Mouse (Mus musculus): ENCODE measurements around the gene Rnase12. TPM values are rescaled to one million over a fixed set of nuclear protein-coding genes. Genes with fewer than 3 reads are reported as not detected.
"Not testable (repeated sequence)": the region's sequence is repeated elsewhere in the genome, so short reads cannot be mapped to it uniquely, and the experiment has no call there.

The Rnase12 gene
- 0.27 and 0.55 TPM in 2 replicates for polyA plus RNA-seq (2015; fragmentation: Nextera tagmentation; extraction: Ambion mirVana)

DNA sequence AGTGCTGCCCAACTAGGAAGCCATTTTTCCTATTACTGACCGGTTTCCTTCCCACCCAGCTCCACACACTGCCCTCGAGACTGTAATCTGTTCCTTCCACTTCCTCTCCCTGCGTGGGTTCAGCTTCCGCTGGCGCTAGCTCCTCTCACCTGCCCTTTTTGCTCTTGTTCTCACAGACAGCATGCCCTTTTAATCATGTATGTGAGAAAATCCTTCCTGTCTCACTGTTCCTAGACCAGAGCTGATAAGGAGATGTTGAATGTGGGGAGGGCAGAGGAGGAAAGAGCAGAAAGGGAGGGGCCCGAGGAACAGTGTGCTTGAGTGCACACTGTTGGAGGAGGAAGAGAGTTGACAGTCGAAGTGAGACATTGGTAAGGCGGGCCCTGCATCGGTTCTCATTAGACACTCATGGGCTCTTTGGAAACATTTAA is at the start of gene Rnase12:
TSS of gene Rnase12 (minus strand) at position 261 of the 431 bp plus-strand sequence.
- H3K4me1 ChIP-seq (ENCODE audit: insufficient read depth, low read depth, low read length), result no peaks in the 10 kb centered on the region
- 30% methylated on average over 9 of the region's 9 CpGs for WGBS
- no peak within 1 kb of the TSS; the same call in 1 of the 2 replicates for H3K4me2 ChIP-seq (replicated peaks; ENCODE audit: low read depth, low read length)
- ATAC-seq (no peak), DNase-seq (ENCODE audit: low spot score) (no peak)
- H3K27me3 ChIP-seq (replicated peaks; ENCODE audit: insufficient read depth, low read length), result no peaks in the 10 kb centered on the region
- H3K4me3 ChIP-seq (ENCODE audit: low read depth, low read length), result no peak within 1 kb of the TSS
- no peak for TF ChIP-seq EP300 (IDR thresholded peaks at IDR 0.05)
- no peak for TF ChIP-seq CTCF (IDR thresholded peaks at IDR 0.05)
- H3K27ac ChIP-seq (ENCODE audit: low read length), result no peak within 1 kb of the TSS
- no peaks in the 10 kb centered on the region for H3K36me3 ChIP-seq (ENCODE audit: insufficient read depth, low read length)
- no peak within 1 kb of the TSS for H3K9ac ChIP-seq (replicated peaks; ENCODE audit: low read depth)
- H3K9me3 ChIP-seq (ENCODE audit: low read length), result no peaks in the 10 kb centered on the region

DNA sequence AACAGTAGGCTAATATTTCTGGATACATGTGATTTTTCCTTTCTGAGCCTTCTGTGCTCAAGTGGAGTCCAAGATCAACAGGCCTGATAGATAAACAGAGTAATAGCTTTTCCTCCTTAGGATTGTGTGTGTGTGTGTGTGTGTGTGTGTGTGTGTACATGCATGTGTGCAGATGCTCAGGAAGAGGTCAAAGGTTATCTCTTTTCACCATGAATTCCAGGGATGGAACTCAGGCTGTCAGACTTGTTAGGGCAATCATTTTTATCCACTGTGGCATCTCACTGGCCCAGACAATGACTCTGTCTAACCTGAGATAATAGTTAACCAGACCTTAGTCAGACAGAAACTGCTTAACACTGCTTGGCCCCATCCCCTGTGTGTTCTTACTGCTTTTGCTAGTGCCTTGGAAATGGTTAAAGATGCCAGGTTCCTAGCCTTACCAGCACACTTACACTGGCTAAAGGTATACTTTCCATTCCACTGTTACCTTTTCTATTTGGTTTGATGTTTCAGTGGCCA is 49.0 kb upstream of the Rnase12 start:
- no peaks in the 10 kb centered on the region for H3K4me1 ChIP-seq (ENCODE audit: insufficient read depth, low read depth, low read length)
- ATAC-seq, result no peak
- DNase-seq (ENCODE audit: low spot score), result no peak
- TF ChIP-seq EP300 (IDR thresholded peaks at IDR 0.05), result no peak
- TF ChIP-seq CTCF (IDR thresholded peaks at IDR 0.05), result no peak
- no peak overlapping the region for H3K4me3 ChIP-seq (ENCODE audit: low read depth, low read length)
- H3K27me3 ChIP-seq (replicated peaks; ENCODE audit: insufficient read depth, low read length), result no peaks in the 10 kb centered on the region
- H3K9ac ChIP-seq (replicated peaks; ENCODE audit: low read depth), result no peak overlapping the region
- no peak overlapping the region for H3K4me2 ChIP-seq (replicated peaks; ENCODE audit: low read depth, low read length)
- H3K27ac ChIP-seq (ENCODE audit: low read length), result no peak overlapping the region
- H3K36me3 ChIP-seq (ENCODE audit: insufficient read depth, low read length), result no peaks in the 10 kb centered on the region
- H3K9me3 ChIP-seq (ENCODE audit: low read length), result no peaks in the 10 kb centered on the region

DNA sequence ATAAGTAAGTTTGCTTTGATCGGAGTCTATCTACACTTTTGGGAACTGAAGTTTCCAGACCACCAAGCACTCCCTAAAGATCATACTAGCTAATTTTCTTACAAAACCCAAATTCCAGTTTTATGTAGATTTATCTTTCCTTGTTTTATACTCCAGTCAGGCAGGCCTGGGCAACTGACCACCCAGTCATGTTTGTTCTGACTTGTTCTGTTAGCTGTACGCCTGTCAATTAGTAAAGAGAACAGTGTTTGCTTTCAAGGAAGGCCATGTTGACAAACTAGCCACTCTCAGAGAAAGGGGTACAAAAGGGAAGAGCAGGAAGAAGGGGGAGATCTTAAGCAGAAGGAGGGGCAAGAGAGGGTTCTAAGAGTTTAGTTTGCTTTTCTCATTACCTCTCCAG is 46.9 kb upstream of the Rnase12 start:
- TF ChIP-seq CTCF (IDR thresholded peaks at IDR 0.05) (no peak), EP300 (IDR thresholded peaks at IDR 0.05) (no peak)
- Histone ChIP-seq H3K27me3 (replicated peaks; ENCODE audit: insufficient read depth, low read length) (no peaks in the 10 kb centered on the region), H3K9ac (replicated peaks; ENCODE audit: low read depth) (no peak overlapping the region), H3K4me3 (ENCODE audit: low read depth, low read length) (no peak overlapping the region), H3K36me3 (ENCODE audit: insufficient read depth, low read length) (no peaks in the 10 kb centered on the region), H3K27ac (ENCODE audit: low read length) (no peak overlapping the region), H3K4me1 (ENCODE audit: insufficient read depth, low read depth, low read length) (no peaks in the 10 kb centered on the region), H3K4me2 (replicated peaks; ENCODE audit: low read depth, low read length) (no peak overlapping the region), H3K9me3 (ENCODE audit: low read length) (no peaks in the 10 kb centered on the region)
- 64% methylated on average over 2 of the region's 2 CpGs for WGBS
- ATAC-seq (no peak), DNase-seq (ENCODE audit: low spot score) (no peak)

DNA sequence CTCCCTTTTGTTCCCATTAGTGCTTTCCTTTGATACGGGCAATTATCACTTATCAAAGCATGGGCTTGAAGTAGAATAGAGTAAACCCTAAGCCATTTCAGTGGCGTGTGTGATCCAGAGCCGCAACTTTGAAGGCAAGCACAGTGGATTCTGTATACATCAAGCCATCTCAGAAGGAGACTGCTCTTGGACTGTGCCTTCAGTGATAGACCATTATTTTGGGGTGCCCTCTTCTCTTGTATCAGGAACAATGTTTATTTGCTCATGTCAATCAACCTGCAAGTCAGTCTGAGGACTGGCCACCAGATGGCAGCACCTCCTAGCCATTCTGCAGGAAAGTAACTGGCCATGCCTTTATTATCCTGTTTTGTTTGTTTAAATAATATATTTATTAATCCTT is 45.8 kb upstream of the Rnase12 start:
- Histone ChIP-seq H3K4me3 (ENCODE audit: low read depth, low read length) (no peak overlapping the region), H3K9me3 (ENCODE audit: low read length) (no peaks in the 10 kb centered on the region), H3K4me1 (ENCODE audit: insufficient read depth, low read depth, low read length) (no peaks in the 10 kb centered on the region), H3K27me3 (replicated peaks; ENCODE audit: insufficient read depth, low read length) (no peaks in the 10 kb centered on the region), H3K36me3 (ENCODE audit: insufficient read depth, low read length) (no peaks in the 10 kb centered on the region), H3K27ac (ENCODE audit: low read length) (no peak overlapping the region), H3K9ac (replicated peaks; ENCODE audit: low read depth) (no peak overlapping the region), H3K4me2 (replicated peaks; ENCODE audit: low read depth, low read length) (no peak overlapping the region)
- whole genome bisulfite sequencing, result 48% methylated on average over 3 of the region's 3 CpGs
- ATAC-seq (no peak), DNase-seq (ENCODE audit: low spot score) (peak; percentile 59)
- TF ChIP-seq CTCF (IDR thresholded peaks at IDR 0.05), result peak; percentile 83
- no peak for TF ChIP-seq EP300 (IDR thresholded peaks at IDR 0.05)

DNA sequence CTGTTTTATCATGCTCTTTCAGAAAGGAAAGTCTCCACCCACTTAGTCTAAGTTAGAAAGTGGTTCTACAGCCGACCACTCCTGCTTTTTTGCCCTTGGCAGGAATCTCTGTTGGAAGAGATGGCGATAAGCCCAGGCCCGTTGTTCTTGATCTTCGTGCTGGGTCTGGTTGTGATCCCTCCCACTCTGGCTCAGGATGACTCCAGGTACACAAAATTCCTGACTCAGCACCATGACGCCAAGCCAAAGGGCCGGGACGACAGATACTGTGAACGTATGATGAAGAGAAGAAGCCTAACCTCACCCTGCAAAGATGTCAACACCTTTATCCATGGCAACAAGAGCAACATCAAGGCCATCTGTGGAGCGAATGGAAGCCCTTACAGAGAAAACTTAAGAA is 43.8 kb upstream of the Rnase12 start:
- WGBS, result 62% methylated on average over 9 of the region's 9 CpGs
- no peaks in the 10 kb centered on the region for H3K27me3 ChIP-seq (replicated peaks; ENCODE audit: insufficient read depth, low read length)
- no peaks in the 10 kb centered on the region for H3K36me3 ChIP-seq (ENCODE audit: insufficient read depth, low read length)
- no peaks in the 10 kb centered on the region for H3K9me3 ChIP-seq (ENCODE audit: low read length)
- ATAC-seq (no peak), DNase-seq (ENCODE audit: low spot score) (no peak)
- H3K4me2 ChIP-seq (replicated peaks; ENCODE audit: low read depth, low read length), result no peak overlapping the region
- no peak overlapping the region for H3K9ac ChIP-seq (replicated peaks; ENCODE audit: low read depth)
- no peak for TF ChIP-seq EP300 (IDR thresholded peaks at IDR 0.05)
- TF ChIP-seq CTCF (IDR thresholded peaks at IDR 0.05), result no peak
- H3K4me1 ChIP-seq (ENCODE audit: insufficient read depth, low read depth, low read length), result no peaks in the 10 kb centered on the region
- H3K4me3 ChIP-seq (ENCODE audit: low read depth, low read length), result no peak overlapping the region
- no peak overlapping the region for H3K27ac ChIP-seq (ENCODE audit: low read length)

DNA sequence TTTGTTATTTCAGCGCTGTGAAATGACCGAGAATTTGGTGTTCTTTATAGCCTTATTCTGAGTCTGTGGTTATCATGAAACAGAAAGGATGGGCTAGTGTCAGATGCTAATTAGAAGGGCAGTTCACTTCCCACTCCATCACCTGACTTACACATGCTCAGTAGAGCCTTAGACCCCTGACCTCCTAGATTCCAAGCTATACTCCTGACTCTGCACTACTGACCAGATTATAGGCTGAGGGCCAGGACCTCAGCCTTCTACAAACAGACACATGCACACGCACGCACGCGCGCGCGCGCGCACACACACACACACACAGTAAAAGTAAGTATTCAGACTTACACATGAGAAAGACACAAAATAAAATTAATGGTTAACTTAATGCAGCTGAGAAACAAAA is 41.5 kb upstream of the Rnase12 start:
- DNase-seq (ENCODE audit: low spot score) (no peak), ATAC-seq (no peak)
- no peaks in the 10 kb centered on the region for H3K4me1 ChIP-seq (ENCODE audit: insufficient read depth, low read depth, low read length)
- TF ChIP-seq CTCF (IDR thresholded peaks at IDR 0.05) (no peak), EP300 (IDR thresholded peaks at IDR 0.05) (no peak)
- H3K9ac ChIP-seq (replicated peaks; ENCODE audit: low read depth), result no peak overlapping the region
- WGBS, result 92% methylated on average over 11 of the region's 11 CpGs
- H3K4me2 ChIP-seq (replicated peaks; ENCODE audit: low read depth, low read length), result no peak overlapping the region
- no peak overlapping the region for H3K4me3 ChIP-seq (ENCODE audit: low read depth, low read length)
- H3K27me3 ChIP-seq (replicated peaks; ENCODE audit: insufficient read depth, low read length), result no peaks in the 10 kb centered on the region
- H3K36me3 ChIP-seq (ENCODE audit: insufficient read depth, low read length), result no peaks in the 10 kb centered on the region
- no peaks in the 10 kb centered on the region for H3K9me3 ChIP-seq (ENCODE audit: low read length)
- no peak overlapping the region for H3K27ac ChIP-seq (ENCODE audit: low read length)

DNA sequence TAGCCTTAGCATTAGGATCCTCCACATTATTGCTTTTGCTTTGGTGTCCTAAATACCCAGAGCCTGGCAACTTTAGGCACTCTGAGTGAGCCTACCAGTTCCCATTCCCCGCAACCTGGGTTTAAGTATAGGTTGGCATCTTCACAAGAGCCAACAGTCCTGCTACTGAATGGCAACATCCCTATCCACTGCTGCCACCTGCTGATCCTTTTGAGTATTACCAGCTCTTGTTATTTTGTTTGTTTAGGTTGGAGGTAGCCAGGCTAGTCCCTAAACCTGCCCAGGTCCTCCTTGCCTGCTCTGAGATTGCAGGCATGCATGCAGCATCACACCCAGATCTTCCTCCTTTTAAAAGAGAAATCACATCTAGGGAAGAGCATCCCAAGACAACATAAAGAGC is 40.8 kb upstream of the Rnase12 start:
- not testable (repeated sequence) for H3K36me3 ChIP-seq (ENCODE audit: insufficient read depth, low read length); H3K27ac ChIP-seq (ENCODE audit: low read length); H3K4me3 ChIP-seq (ENCODE audit: low read depth, low read length); H3K4me1 ChIP-seq (ENCODE audit: insufficient read depth, low read depth, low read length); H3K9ac ChIP-seq (replicated peaks; ENCODE audit: low read depth); H3K4me2 ChIP-seq (replicated peaks; ENCODE audit: low read depth, low read length); H3K27me3 ChIP-seq (replicated peaks; ENCODE audit: insufficient read depth, low read length); H3K9me3 ChIP-seq (ENCODE audit: low read length)
- WGBS, result 27% methylated on average over 1 of the region's 1 CpGs
- peak; percentile 76 for TF ChIP-seq CTCF (IDR thresholded peaks at IDR 0.05)
- ATAC-seq, result peak; percentile 27
- peak; percentile 49 for DNase-seq (ENCODE audit: low spot score)

All from lung, postnatal 0 days (tissue).